Mouse (Mus musculus) embryonic fibroblast, embryonic 13.5 days (primary cell): ENCODE results near the gene Platr17. TPM values are rescaled to one million over a fixed set of nuclear protein-coding genes. Genes with fewer than 3 reads are reported as not detected.
A peak's percentile ranks its signal among the peaks of the same experiment; 100 is the strongest.

Source experiments
- H3K27ac ChIP-seq: 2 replicates; pipeline ENCODE4 v1.5.1; 2012; ENCODE audit warnings: low read length, control low read depth, inconsistent platforms; ENCODE audit not compliant: insufficient read depth
- H3K4me1 ChIP-seq: 2 replicates; pipeline ENCODE4 v1.6.1; 2011; ENCODE audit warnings: low read length; ENCODE audit not compliant: control insufficient read depth, insufficient read depth
- H3K4me3 ChIP-seq: 2 replicates; pipeline ENCODE4 v1.5.1; 2011; ENCODE audit warnings: mild to moderate bottlenecking, control low read depth, low read length; ENCODE audit not compliant: insufficient read depth
- CTCF ChIP-seq: IDR thresholded peaks from 2 replicates; pipeline ENCODE4 v1.5.1; 2011; ENCODE audit warnings: mild to moderate bottlenecking, control low read depth, low read length, moderate library complexity, borderline replicate concordance; ENCODE audit not compliant: insufficient read depth
- POLR2A ChIP-seq: IDR thresholded peaks from 2 replicates; pipeline ENCODE4 v1.6.1; 2011; ENCODE audit warnings: low read depth, mild to moderate bottlenecking, control low read depth, low read length, moderate library complexity
- polyA plus RNA-seq: library from polyadenylated mRNA; stranded (reverse); fragments of >200 nt; gene quantifications from 2 replicates; pipeline ENCODE4 v1.2.4, GENCODE M21; 2011; ENCODE audit warnings: low read depth; ENCODE audit not compliant: missing spikeins, insufficient read length

Gene Platr17
- polyA plus RNA-seq, 1 experiment, result not detected

DNA sequence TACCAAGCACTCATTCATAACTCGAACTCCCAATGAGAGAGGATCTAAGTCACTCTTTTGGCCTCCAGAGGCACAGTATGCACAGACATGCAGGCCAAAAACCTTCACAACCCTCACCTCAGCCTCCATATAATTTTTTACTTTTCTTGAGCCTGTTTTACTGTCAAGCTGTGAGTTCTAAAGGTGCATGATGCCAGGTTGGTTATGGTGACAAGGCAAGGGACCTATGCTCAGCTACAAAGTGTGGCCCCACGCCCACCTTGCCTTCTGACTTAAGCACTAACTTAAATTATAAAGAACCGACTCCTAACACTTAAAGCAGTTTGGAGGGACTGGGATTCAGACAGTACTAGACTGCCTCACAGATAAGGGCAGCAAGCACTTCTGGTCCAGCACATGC, 48.4 kb downstream of the Platr17 start:
- peak overlapping the region; percentile 8; the same call in 1 of the 2 replicates for H3K27ac ChIP-seq
- H3K4me3 ChIP-seq, result peak overlapping the region; percentile 91
- TF ChIP-seq CTCF (no peak), POLR2A (peak; percentile 13; the same call in 1 of the 2 replicates)
- H3K4me1 ChIP-seq, result peaks cover 8% of the 10 kb centered on the region

DNA sequence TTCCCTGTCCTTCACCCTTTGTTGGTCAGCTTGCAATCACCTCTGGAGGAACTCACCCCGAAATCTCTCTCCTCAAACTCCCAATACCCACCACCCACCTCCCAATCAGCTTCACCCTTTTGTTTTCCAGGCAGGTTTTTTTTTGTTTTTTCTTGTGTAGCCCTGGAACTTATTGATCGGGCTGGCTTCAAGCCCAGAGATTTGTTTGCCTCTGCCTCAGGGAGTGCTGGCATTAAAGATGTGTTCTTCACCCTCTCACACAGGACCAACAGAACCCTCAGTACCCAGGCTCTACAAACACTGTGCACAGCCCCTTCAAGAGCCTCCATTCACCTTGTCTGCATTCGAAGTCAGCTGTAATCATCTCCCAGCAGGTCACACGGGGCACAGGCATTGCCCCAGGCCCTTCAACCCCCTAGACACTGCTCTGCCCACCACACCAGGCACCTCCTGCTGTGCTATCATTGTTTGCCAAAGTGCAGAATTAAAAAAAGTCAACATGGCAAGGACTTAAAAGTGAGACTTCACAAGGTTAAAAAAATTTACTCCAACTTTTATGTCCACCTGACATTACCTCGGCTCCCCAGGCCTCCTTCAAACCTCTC, 49.1 kb downstream of the Platr17 start:
- H3K4me1 ChIP-seq, result peaks cover 8% of the 10 kb centered on the region
- H3K4me3 ChIP-seq, result peak overlapping the region; percentile 91
- peak overlapping the region; percentile 76 for H3K27ac ChIP-seq
- TF ChIP-seq CTCF, result no peak
- TF ChIP-seq POLR2A, result no peak

DNA sequence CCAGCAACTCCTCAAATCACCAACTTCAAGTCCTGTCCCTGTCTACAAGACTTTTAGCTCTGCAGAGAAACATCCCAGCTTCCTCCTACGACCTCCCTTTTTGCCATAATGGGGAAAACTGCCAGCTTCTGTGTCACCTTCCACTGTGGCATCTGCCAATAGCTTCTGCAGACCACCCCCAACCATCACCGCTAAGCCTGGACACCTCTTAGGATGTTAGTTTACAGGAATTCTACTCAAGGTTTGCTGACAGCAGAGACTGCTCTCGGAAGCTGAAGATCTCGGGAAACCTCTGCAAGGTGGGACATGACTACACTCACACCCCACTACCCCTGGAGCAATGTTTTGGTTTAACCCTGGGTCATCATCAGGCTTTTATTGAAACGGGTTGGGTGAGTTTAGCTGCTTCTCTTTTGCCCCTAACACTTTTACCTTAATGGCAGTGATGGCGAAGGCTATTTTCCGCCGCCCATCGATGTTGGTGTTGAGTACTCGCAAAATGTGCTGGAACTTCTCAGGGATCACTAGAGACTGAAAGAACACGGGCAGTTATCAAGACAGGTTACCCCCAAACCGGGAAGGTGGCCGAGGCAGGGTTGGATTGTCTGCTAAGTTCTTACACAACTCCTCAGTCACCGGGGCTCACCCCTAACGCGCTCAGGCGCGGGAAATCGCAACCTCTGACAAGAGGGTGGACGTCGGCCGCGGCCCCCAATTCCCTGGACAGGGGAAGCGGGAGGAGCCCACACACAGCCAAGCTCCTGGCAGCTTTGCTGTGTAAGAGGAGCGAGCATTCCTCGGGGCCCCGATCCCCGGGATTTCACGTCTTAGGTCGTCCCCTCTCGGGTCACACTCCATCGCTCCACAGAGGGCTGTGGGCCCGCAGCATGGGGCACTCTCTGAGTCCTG, 50.0 kb downstream of the Platr17 start:
- TF ChIP-seq CTCF (no peak), POLR2A (peak; percentile 38; the same call in 1 of the 2 replicates)
- H3K4me1 ChIP-seq, result peaks cover 8% of the 10 kb centered on the region
- H3K27ac ChIP-seq, result peak overlapping the region; percentile 76
- H3K4me3 ChIP-seq, result peak overlapping the region; percentile 91

GRCm38 (mm10) chr17:33955555-33956214, 50.8 kb downstream of the Platr17 start, which contains the start of the genes Vps52 and Rps18:
Gene Vps52 (plus strand): TSS chr17:33955812.
Gene Rps18 (minus strand): TSS chr17:33956001.
- H3K4me1 ChIP-seq, result peaks cover 8% of the 10 kb centered on the region
- H3K4me3 ChIP-seq, result peak within 1 kb of the TSS; percentile 91
- TF ChIP-seq POLR2A, result peak; percentile 97
- no peak for TF ChIP-seq CTCF

More at GRCm38 (mm10) chr17:33955555-33956214, 50.8 kb downstream of the Platr17 start, which contains the start of the genes Vps52 and Rps18:
- peak within 1 kb of the TSS; percentile 76 for H3K27ac ChIP-seq

Other genes starting within 250 kb of the Platr17 start
- 367 and 434 TPM in 2 replicates for gene Hnrnpm, start 218.3 kb upstream of the Platr17 start, polyA plus RNA-seq
- gene March2, start 186.5 kb upstream of the Platr17 start, polyA plus RNA-seq, result 28.8 and 30.4 TPM in 2 replicates
- gene Rab11b, start 144.6 kb upstream of the Platr17 start, polyA plus RNA-seq, result 78.2 and 87.3 TPM in 2 replicates
- 9.1 and 11.7 TPM in 2 replicates for gene Angptl4, start 123.3 kb upstream of the Platr17 start, polyA plus RNA-seq
- gene Kank3, start 94.6 kb upstream of the Platr17 start, polyA plus RNA-seq, result 5.6 and 6.1 TPM in 2 replicates
- 2,068 and 2,223 TPM in 2 replicates for gene Rps28, start 80.6 kb upstream of the Platr17 start, polyA plus RNA-seq
- gene Ndufa7, start 80.6 kb upstream of the Platr17 start, polyA plus RNA-seq, result 212 and 232 TPM in 2 replicates
- gene Cd320, start 62.0 kb upstream of the Platr17 start, polyA plus RNA-seq, result 15.8 and 20.3 TPM in 2 replicates
- gene Gm7029, start 31.3 kb upstream of the Platr17 start, polyA plus RNA-seq, result not detected in 2 replicates
- gene Kifc1, start 14.5 kb upstream of the Platr17 start, polyA plus RNA-seq, result 41.9 and 63.1 TPM in 2 replicates
- 23.3 and 26.6 TPM in 2 replicates for gene Daxx, start 4.3 kb downstream of the Platr17 start, polyA plus RNA-seq
- 61.4 and 91.2 TPM in 2 replicates for gene Tapbp, start 10.8 kb downstream of the Platr17 start, polyA plus RNA-seq
- gene Zbtb22, start 10.8 kb downstream of the Platr17 start, polyA plus RNA-seq, result 20.3 and 22.2 TPM in 2 replicates
- gene Rgl2, start 24.4 kb downstream of the Platr17 start, polyA plus RNA-seq, result 36.1 and 45.1 TPM in 2 replicates
- 80.7 and 87.8 TPM in 2 replicates for gene Pfdn6, start 35.2 kb downstream of the Platr17 start, polyA plus RNA-seq
- gene Wdr46, start 35.5 kb downstream of the Platr17 start, polyA plus RNA-seq, result 20.3 and 20.5 TPM in 2 replicates
- 2.3 and 3.6 TPM in 2 replicates for gene B3galt4, start 46.4 kb downstream of the Platr17 start, polyA plus RNA-seq
- 34.0 and 35.7 TPM in 2 replicates for gene Vps52, start 50.7 kb downstream of the Platr17 start, polyA plus RNA-seq
- 1,572 and 1,668 TPM in 2 replicates for gene Rps18, start 50.9 kb downstream of the Platr17 start, polyA plus RNA-seq
- gene H2-K1, start 95.2 kb downstream of the Platr17 start, polyA plus RNA-seq, result 131 and 166 TPM in 2 replicates
- gene Ring1, start 119.5 kb downstream of the Platr17 start, polyA plus RNA-seq, result 12.2 and 13.8 TPM in 2 replicates
- gene H2-Ke6, start 122.9 kb downstream of the Platr17 start, polyA plus RNA-seq, result 16.7 and 16.9 TPM in 2 replicates
- 181 and 191 TPM in 2 replicates for gene Slc39a7, start 126.5 kb downstream of the Platr17 start, polyA plus RNA-seq
- gene Rxrb, start 126.7 kb downstream of the Platr17 start, polyA plus RNA-seq, result 24.8 and 26.1 TPM in 2 replicates
- gene Col11a2, start 134.3 kb downstream of the Platr17 start, polyA plus RNA-seq, result 0.37 and 0.45 TPM in 2 replicates
- gene H2-Oa, start 187.2 kb downstream of the Platr17 start, polyA plus RNA-seq, result not detected in 2 replicates
- gene H2-DMa, start 214.4 kb downstream of the Platr17 start, polyA plus RNA-seq, result 8.2 and 10.0 TPM in 2 replicates
- 205 and 233 TPM in 2 replicates for gene Brd2, start 217.5 kb downstream of the Platr17 start, polyA plus RNA-seq
- gene H2-DMb2, start 238.2 kb downstream of the Platr17 start, polyA plus RNA-seq, result not detected in 2 replicates
- gene H2-DMb1, start 247.9 kb downstream of the Platr17 start, polyA plus RNA-seq, result 2.2 and 2.4 TPM in 2 replicates